Mouse (Mus musculus) CD4-positive helper T cell, adult 2 months (primary cell): ENCODE data around the gene Cul7.

Experiments used
- DNase-seq: peaks from one replicate; pipeline ENCODE4 v3.0.0-alpha.2; 2012; ENCODE audit warnings: low read depth, missing footprints, low spot score

The Cul7 gene

GRCm38 (mm10) chr17:46628791-46629684 lies 21.1 kb upstream of the Cul7 start, which contains the start of gene Ptk7:
Gene Ptk7, minus strand, starts transcription at chr17:46629504.
- DNase-seq = no peak

- no peak for DNase-seq
These were observed 20.3 kb upstream of the Cul7 start for GRCm38 (mm10) chr17:46629685-46630441.

- DNase-seq = peak; percentile 61
These were observed 13.2 kb upstream of the Cul7 start for GRCm38 (mm10) chr17:46636831-46637523.

- DNase-seq = no peak
These were observed 10.2 kb upstream of the Cul7 start for GRCm38 (mm10) chr17:46639929-46640328.

- DNase-seq = no peak
These were observed 8.1 kb upstream of the Cul7 start for GRCm38 (mm10) chr17:46642060-46642459.

- DNase-seq = no peak
These were observed 5.9 kb upstream of the Cul7 start for GRCm38 (mm10) chr17:46644152-46644805.

GRCm38 (mm10) chr17:46644916-46645475 lies 5.1 kb upstream of the Cul7 start:
- peak; percentile 23 for DNase-seq

- peak; percentile 100 for DNase-seq
These were observed 4.4 kb upstream of the Cul7 start, which contains the start of the genes Klc4 and Mrpl2 for GRCm38 (mm10) chr17:46645561-46646321. Gene Klc4, minus strand, starts transcription at chr17:46646022. Gene Mrpl2, plus strand, starts transcription at chr17:46646229.

- no peak for DNase-seq
These were observed 3.8 kb upstream of the Cul7 start for GRCm38 (mm10) chr17:46646322-46646662.

GRCm38 (mm10) chr17:46647279-46647678 lies 2.9 kb upstream of the Cul7 start:
- DNase-seq = no peak

GRCm38 (mm10) chr17:46648436-46648835 lies 1.7 kb upstream of the Cul7 start:
- DNase-seq = no peak

GRCm38 (mm10) chr17:46649811-46650210 lies 326 bp upstream of the Cul7 start:
- no peak for DNase-seq

- DNase-seq = no peak
These were observed 1.2 kb downstream of the Cul7 start for GRCm38 (mm10) chr17:46651292-46651691.

GRCm38 (mm10) chr17:46651755-46652547 lies 1.8 kb downstream of the Cul7 start:
- no peak for DNase-seq

GRCm38 (mm10) chr17:46656054-46656453 lies 5.9 kb downstream of the Cul7 start:
- no peak for DNase-seq

- DNase-seq = no peak
These were observed 11.2 kb downstream of the Cul7 start for GRCm38 (mm10) chr17:46661351-46661750.

GRCm38 (mm10) chr17:46661981-46662380 lies 11.8 kb downstream of the Cul7 start:
- DNase-seq = no peak

- DNase-seq = no peak
These were observed 12.6 kb downstream of the Cul7 start for GRCm38 (mm10) chr17:46662730-46663129.

- DNase-seq = no peak
These were observed 17.6 kb downstream of the Cul7 start for GRCm38 (mm10) chr17:46667712-46668111.

GRCm38 (mm10) chr17:46669911-46670310 lies 19.8 kb downstream of the Cul7 start:
- no peak for DNase-seq
